Mouse (Mus musculus): ENCODE measurements around the gene Mindy3.

- TF ChIP-seq CTCF (IDR thresholded peaks at IDR 0.05; ENCODE audit: low read depth) (no peak), EP300 (IDR thresholded peaks at IDR 0.05; ENCODE audit: low read depth) (no peak)
Measured at GRCm38 (mm10) chr2:12401137-12401536, 18.1 kb downstream of the Mindy3 start.
